Mouse (Mus musculus): ENCODE results near the gene Awat2.
A peak's percentile ranks its signal among the peaks of the same experiment; 100 is the strongest.
"Not testable (repeated sequence)": the region's sequence is repeated elsewhere in the genome, so short reads cannot be mapped to it uniquely, and the experiment has no call there.

The Awat2 gene

GRCm38 (mm10) chrX:100442617-100443016, at the start of gene Awat2:
Gene Awat2 (minus strand): TSS chrX:100442717.
- not testable (repeated sequence) for DNase-seq (ENCODE audit: low spot score)

GRCm38 (mm10) chrX:100480317-100480716, 37.8 kb upstream of the Awat2 start:
- peak; percentile 34 for DNase-seq (ENCODE audit: low spot score)

DNA sequence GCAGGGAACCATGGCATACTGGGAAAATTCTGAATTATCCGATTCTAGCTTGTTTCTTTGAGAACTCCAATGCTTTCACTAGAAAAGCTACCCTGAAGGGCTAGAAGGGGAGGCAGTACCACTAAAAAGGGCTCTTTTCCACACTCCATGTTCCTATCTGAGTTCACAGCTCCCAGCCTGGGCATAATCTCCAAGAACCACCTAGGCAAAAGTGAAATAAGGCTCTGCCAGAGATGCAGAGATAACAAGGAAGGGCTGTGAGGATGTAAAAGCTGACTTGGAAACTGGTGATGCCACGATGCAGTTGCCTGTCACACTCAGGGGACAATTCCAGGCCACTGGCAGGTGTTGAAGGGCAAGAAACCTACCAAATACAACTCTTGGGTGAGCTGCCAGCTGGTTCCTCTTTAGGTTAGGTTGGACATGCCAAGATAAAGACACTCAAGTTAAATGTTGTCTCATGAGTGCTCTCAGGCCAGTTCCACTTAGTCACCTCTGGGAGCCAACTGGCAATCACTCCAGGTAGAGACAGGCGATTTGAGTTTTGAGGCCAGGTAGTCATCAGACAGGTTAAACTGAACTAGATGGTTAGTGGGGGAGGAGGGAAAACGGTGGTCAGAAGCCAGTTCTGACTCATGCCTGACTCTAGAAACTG, 33.2 kb upstream of the Awat2 start:
- DNase-seq (ENCODE audit: low spot score), result no peak

- no peak for DNase-seq (ENCODE audit: low spot score)
Observed at GRCm38 (mm10) chrX:100471491-100471890, 29.0 kb upstream of the Awat2 start.

GRCm38 (mm10) chrX:100470126-100470525, 27.6 kb upstream of the Awat2 start:
- DNase-seq (ENCODE audit: low spot score), result no peak

DNA sequence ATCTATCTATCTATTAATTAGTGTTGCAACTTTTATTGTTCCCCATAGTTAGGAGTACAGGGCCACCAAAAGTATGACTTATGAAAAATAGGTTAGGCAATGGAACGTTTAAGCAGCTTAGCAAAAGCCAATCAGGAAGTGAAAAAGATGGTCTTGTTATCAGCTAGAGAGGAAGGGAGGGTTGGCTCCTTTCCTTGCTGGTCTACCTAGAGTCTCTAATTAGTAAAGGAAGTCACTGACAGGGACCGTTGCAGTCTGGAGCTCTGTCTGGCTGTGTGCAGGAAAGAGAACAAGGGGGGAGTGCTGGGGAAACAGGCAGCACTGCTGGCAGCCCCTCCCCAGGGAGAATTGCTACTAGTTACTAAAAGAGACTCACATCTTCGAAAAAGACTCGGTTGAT, 25.5 kb upstream of the Awat2 start:
- no peak for DNase-seq (ENCODE audit: low spot score)

GRCm38 (mm10) chrX:100443532-100443931, 1.0 kb upstream of the Awat2 start:
- no peak for DNase-seq (ENCODE audit: low spot score)

DNA sequence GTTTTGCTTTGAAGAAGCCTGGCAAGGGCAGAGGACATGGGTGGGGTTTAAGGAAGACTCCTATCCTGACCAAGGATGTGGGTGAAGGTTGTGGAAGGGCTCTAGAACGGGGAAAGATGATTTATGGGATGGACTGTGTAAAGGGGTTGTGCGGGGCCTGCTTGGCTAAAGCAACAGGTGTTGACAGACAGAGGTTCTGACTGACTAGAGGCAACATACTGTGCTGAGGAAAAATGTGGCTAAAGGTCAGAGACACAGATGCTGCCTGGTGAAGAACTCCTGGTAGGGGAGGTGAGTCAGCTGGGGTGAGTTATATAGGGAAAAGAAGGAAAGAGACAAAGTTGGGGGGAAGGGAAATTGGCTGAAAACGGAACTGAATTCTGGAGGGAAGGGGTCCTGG, 10.2 kb downstream of the Awat2 start:
- DNase-seq (ENCODE audit: low spot score), result no peak

DNA sequence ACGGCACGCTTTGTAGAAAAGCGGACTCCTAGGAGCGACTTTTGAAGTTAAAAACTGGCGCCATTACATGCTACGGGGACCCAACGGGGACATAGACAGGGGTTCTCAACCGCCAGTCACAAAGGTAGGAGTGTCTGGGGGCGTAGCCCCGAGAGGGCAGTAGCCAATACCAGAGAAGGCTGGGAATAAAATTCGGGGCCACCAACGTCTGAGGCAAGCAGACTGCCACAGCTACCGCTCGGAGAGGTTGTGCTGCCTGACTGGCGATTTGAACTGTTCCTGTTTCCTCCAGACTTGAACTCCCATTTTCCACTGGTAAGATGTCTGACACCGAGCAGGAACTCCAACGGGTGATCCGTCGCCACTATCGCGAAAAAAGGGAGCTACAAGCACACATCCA, 13.8 kb downstream of the Awat2 start, which contains the start of gene Otud6a:
TSS of gene Otud6a (plus strand) at position 321 of the 400 bp plus-strand sequence.
- no peak for DNase-seq (ENCODE audit: low spot score)

GRCm38 (mm10) chrX:100409245-100409644, 33.3 kb downstream of the Awat2 start:
- no peak for DNase-seq (ENCODE audit: low spot score)

- DNase-seq (ENCODE audit: low spot score), result no peak
Observed at GRCm38 (mm10) chrX:100401657-100402056, 40.9 kb downstream of the Awat2 start.

- DNase-seq (ENCODE audit: low spot score), result no peak
Observed at GRCm38 (mm10) chrX:100400900-100401299, 41.6 kb downstream of the Awat2 start.

DNA sequence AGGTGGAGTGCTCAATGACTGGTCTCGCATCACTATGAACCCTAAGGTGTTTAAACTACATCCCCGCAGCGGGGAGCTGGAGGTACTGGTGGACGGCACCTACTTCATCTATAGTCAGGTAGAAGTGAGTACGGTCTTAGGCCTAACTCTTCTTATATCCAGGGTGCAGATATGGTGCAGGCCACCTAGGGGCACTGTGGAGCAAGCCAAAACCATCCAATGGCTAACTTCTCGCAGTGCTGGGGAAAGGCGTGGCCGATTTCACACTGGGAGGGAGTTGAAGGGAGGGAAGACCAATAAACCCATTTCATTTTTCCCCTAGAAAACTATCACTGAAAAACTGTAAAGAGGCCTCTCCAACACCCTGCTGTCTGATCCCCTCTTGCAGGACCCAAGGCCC, 47.5 kb downstream of the Awat2 start:
- DNase-seq (ENCODE audit: low spot score), result no peak

DNA sequence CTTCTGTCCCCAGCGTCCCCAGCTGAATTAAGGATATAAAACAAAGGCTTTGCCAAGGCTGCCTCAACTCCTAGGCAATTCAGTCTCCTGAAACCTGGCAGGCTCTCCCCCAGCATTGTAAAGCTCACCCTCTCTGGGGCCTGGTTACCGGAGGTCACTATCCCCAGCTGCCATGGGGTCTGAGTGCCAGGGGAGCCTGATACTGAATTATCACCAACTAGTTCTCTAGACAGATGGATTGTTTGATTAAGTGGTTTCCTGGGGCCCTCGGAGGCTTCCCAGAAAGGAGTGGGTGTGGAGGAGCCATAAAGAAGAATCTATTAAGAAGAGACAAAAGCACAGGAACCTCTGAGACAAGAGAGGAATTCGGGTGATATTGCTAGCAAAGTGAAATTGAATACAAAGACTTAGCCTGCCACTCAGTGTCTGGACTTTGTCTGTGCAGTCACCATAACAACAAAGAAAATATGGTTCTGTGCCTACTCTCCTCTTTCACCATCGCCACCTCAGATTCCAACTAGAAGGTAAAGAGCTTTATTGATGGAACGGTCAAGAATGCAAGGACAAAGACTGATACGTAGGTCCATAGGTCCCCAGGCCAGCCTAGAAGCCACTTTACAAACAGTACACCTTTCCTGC, 48.2 kb downstream of the Awat2 start:
- DNase-seq (ENCODE audit: low spot score), result no peak

GRCm38 (mm10) chrX:100392304-100392703, 50.2 kb downstream of the Awat2 start:
- DNase-seq (ENCODE audit: low spot score), result peak; percentile 22

DNA sequence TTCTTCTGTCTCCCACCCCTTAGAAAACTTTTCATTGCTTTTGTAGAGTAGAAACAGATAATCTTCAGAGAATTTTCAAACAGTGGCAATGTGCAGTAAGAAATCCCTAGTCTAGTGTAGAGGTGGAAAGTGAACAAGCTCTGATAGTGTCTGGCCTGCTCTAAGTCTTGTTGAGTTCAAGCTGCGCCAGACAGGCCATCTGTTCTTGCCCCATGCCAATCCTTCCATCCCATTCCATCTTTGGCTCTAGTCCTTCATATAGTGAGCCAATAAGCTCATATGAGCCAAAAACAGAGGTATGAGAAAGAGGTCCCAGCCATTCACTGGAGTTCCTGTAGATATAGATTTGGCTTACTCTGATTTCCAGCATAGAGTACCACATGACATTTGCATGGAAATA, 52.6 kb downstream of the Awat2 start:
- DNase-seq (ENCODE audit: low spot score), result no peak

GRCm38 (mm10) chrX:100356974-100357373, 85.5 kb downstream of the Awat2 start:
- DNase-seq (ENCODE audit: low spot score), result no peak

All from ovary, postnatal 14 days (tissue).